Mouse (Mus musculus): Measurements from ENCODE around the gene Adcy4. TPM values are rescaled to one million over a fixed set of nuclear protein-coding genes. Genes with fewer than 3 reads are reported as not detected.
A peak's percentile ranks its signal among the peaks of the same experiment; 100 is the strongest.

Adcy4 gene
- total RNA-seq (2014; rRNA removed; ENCODE audit: low replicate concordance): 16.2 and 17.4 TPM in 2 replicates
- 10.6 TPM in 2 replicates for polyA plus RNA-seq (2015; fragmentation: Nextera tagmentation; extraction: Ambion mirVana)

DNA sequence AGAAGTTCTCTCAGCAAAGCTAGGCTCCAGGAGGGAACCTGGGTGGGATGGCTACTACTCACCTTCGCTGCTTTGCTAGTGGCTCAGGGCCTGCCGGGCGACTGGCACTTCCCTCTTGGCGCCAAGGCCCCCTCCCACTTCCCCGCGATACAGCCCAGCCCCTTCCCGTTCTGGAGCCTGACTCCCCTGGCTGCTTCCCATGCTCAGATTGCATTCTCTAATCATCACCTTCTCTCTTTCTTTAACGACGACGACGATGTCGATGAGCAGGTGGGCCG lies at the start of gene Adcy4:
TSS of gene Adcy4 (minus strand) at position 138 of the 278 bp plus-strand sequence.
- H3K27ac ChIP-seq (ENCODE audit: low read depth): peak within 1 kb of the TSS; percentile 69
- peaks cover 10% of the 10 kb centered on the region for H3K4me1 ChIP-seq (ENCODE audit: control insufficient read depth, insufficient read depth)
- ATAC-seq (ENCODE audit: insufficient read depth, low read depth): no peak

GRCm38 (mm10) chr14:55833126-55833525 lies 49.2 kb upstream of the Adcy4 start:
- Histone ChIP-seq H3K9me3 (replicated peaks; ENCODE audit: control insufficient read depth, low read length) (no peaks in the 10 kb centered on the region), H3K4me1 (ENCODE audit: control insufficient read depth, insufficient read depth) (0 out of 2 replicates have a peak, but pooled peaks cover 7% of the 10 kb centered on the region), H3K4me2 (ENCODE audit: low read depth, low read length) (no peak overlapping the region), H3K36me3 (replicated peaks; ENCODE audit: control insufficient read depth, insufficient read depth, low read length) (no peaks in the 10 kb centered on the region), H3K27me3 (ENCODE audit: control insufficient read depth, insufficient read depth, low read length) (no peaks in the 10 kb centered on the region), H3K4me3 (ENCODE audit: low read depth, low read length) (no peak overlapping the region), H3K27ac (ENCODE audit: low read depth) (no peak overlapping the region), H3K9ac (replicated peaks; ENCODE audit: low read depth, low read length) (no peak overlapping the region)
- 80% methylated on average over 4 of the region's 4 CpGs for WGBS
- no peak for TF ChIP-seq CTCF (IDR thresholded peaks at IDR 0.05; ENCODE audit: low read depth)
- TF ChIP-seq EP300 (IDR thresholded peaks at IDR 0.05; ENCODE audit: low read depth): no peak
- ATAC-seq (ENCODE audit: insufficient read depth, low read depth) (no peak), DNase-seq (ENCODE audit: low spot score) (no peak)

More for the DNA sequence above, at the start of gene Adcy4:
- H3K9me3 ChIP-seq (replicated peaks; ENCODE audit: control insufficient read depth, low read length): no peaks in the 10 kb centered on the region
- H3K9ac ChIP-seq (replicated peaks; ENCODE audit: low read depth, low read length): peak within 1 kb of the TSS; percentile 47; the same call in 1 of the 2 replicates
- no peak for DNase-seq (ENCODE audit: low spot score)
- peak within 1 kb of the TSS; percentile 61 for H3K4me2 ChIP-seq (ENCODE audit: low read depth, low read length)
- 5% methylated on average over 13 of the region's 13 CpGs for WGBS
- no peaks in the 10 kb centered on the region; the same call in 1 of the 2 replicates for H3K36me3 ChIP-seq (replicated peaks; ENCODE audit: control insufficient read depth, insufficient read depth, low read length)
- peak within 1 kb of the TSS; percentile 47 for H3K4me3 ChIP-seq (ENCODE audit: low read depth, low read length)
- TF ChIP-seq EP300 (IDR thresholded peaks at IDR 0.05; ENCODE audit: low read depth) (no peak), CTCF (IDR thresholded peaks at IDR 0.05; ENCODE audit: low read depth) (no peak)
- peaks cover 49% of the 10 kb centered on the region for H3K27me3 ChIP-seq (ENCODE audit: control insufficient read depth, insufficient read depth, low read length)

DNA sequence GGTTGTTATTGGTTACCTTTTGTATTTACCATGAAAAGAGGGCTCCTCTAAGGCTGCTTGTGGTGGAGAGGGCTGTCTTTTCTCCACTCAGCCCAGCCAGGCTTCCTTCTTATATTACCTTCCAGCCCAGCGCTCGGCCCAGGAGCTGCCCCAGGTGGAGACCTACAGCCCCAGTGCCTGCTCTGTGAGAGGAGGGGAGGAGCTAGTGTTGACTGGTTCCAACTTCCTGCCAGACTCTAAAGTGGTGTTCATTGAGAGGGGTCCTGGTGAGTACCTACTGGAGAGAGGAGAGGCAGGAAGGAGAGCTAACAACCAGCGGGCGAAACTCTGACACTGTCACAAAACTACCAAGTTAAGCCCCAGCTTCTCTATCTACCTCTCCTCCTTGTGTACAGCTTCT lies 46.4 kb upstream of the Adcy4 start:
- Histone ChIP-seq H3K4me2 (ENCODE audit: low read depth, low read length) (no peak overlapping the region), H3K9ac (replicated peaks; ENCODE audit: low read depth, low read length) (no peak overlapping the region), H3K4me1 (ENCODE audit: control insufficient read depth, insufficient read depth) (peaks cover 5% of the 10 kb centered on the region; the same call in 1 of the 2 replicates), H3K4me3 (ENCODE audit: low read depth, low read length) (no peak overlapping the region), H3K9me3 (replicated peaks; ENCODE audit: control insufficient read depth, low read length) (no peaks in the 10 kb centered on the region), H3K36me3 (replicated peaks; ENCODE audit: control insufficient read depth, insufficient read depth, low read length) (no peaks in the 10 kb centered on the region), H3K27me3 (ENCODE audit: control insufficient read depth, insufficient read depth, low read length) (peaks cover 9% of the 10 kb centered on the region), H3K27ac (ENCODE audit: low read depth) (no peak overlapping the region)
- no peak for ATAC-seq (ENCODE audit: insufficient read depth, low read depth)
- WGBS: 81% methylated on average over 4 of the region's 4 CpGs
- TF ChIP-seq EP300 (IDR thresholded peaks at IDR 0.05; ENCODE audit: low read depth) (no peak), CTCF (IDR thresholded peaks at IDR 0.05; ENCODE audit: low read depth) (no peak)
- no peak for DNase-seq (ENCODE audit: low spot score)

- DNase-seq (ENCODE audit: low spot score) (no peak), ATAC-seq (ENCODE audit: insufficient read depth, low read depth) (no peak)
- peaks cover 13% of the 10 kb centered on the region for H3K27me3 ChIP-seq (ENCODE audit: control insufficient read depth, insufficient read depth, low read length)
- TF ChIP-seq EP300 (IDR thresholded peaks at IDR 0.05; ENCODE audit: low read depth): no peak
- no peak for TF ChIP-seq CTCF (IDR thresholded peaks at IDR 0.05; ENCODE audit: low read depth)
- 89% methylated on average over 16 of the region's 16 CpGs for WGBS
- no peaks in the 10 kb centered on the region for H3K36me3 ChIP-seq (replicated peaks; ENCODE audit: control insufficient read depth, insufficient read depth, low read length)
- no peak overlapping the region for H3K4me3 ChIP-seq (ENCODE audit: low read depth, low read length)
- H3K4me1 ChIP-seq (ENCODE audit: control insufficient read depth, insufficient read depth): peaks cover 9% of the 10 kb centered on the region; the same call in 1 of the 2 replicates
- no peak overlapping the region for H3K9ac ChIP-seq (replicated peaks; ENCODE audit: low read depth, low read length)
- H3K4me2 ChIP-seq (ENCODE audit: low read depth, low read length): no peak overlapping the region
- no peak overlapping the region for H3K27ac ChIP-seq (ENCODE audit: low read depth)
- no peaks in the 10 kb centered on the region for H3K9me3 ChIP-seq (replicated peaks; ENCODE audit: control insufficient read depth, low read length)
Measured at GRCm38 (mm10) chr14:55829854-55830253, 46.0 kb upstream of the Adcy4 start.

- ATAC-seq (ENCODE audit: insufficient read depth, low read depth) (no peak), DNase-seq (ENCODE audit: low spot score) (peak; percentile 10)
- Histone ChIP-seq H3K4me2 (ENCODE audit: low read depth, low read length) (no peak overlapping the region), H3K27me3 (ENCODE audit: control insufficient read depth, insufficient read depth, low read length) (peaks cover 16% of the 10 kb centered on the region), H3K9ac (replicated peaks; ENCODE audit: low read depth, low read length) (no peak overlapping the region), H3K27ac (ENCODE audit: low read depth) (0 out of 2 replicates have a peak overlapping the region, but pooled peaks have one; percentile 18), H3K4me1 (ENCODE audit: control insufficient read depth, insufficient read depth) (peaks cover 13% of the 10 kb centered on the region; the same call in 1 of the 2 replicates), H3K4me3 (ENCODE audit: low read depth, low read length) (no peak overlapping the region), H3K36me3 (replicated peaks; ENCODE audit: control insufficient read depth, insufficient read depth, low read length) (no peaks in the 10 kb centered on the region), H3K9me3 (replicated peaks; ENCODE audit: control insufficient read depth, low read length) (no peaks in the 10 kb centered on the region)
- no peak for TF ChIP-seq CTCF (IDR thresholded peaks at IDR 0.05; ENCODE audit: low read depth)
- TF ChIP-seq EP300 (IDR thresholded peaks at IDR 0.05; ENCODE audit: low read depth): no peak; the same call in 1 of the 2 replicates
- 42% methylated on average over 3 of the region's 3 CpGs for WGBS
Measured at GRCm38 (mm10) chr14:55828716-55829263, 44.9 kb upstream of the Adcy4 start.
